Mouse (Mus musculus): ENCODE results near the gene Igf2bp2.

DNA sequence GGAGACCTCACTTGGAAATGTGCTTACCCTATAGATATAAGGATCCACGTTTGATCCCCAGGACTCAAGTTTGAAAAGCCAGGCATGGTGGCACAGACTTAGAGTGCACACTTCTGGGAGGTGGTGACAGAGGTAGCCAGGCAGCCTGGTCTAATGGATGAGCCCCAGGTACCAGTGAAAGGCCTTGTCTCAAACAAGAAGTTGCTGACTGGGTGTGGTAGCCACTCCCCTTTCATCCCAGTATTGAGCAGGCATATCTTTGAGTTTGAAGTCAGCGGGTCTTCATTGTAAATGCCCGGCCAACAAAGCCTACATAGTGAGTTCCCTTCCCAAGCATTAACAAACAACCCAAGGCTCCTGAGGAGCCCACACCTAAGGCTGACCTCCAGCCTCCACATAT, 15.7 kb upstream of the Igf2bp2 start:
- TF ChIP-seq FLI1 (IDR thresholded peaks at IDR 0.05; ENCODE audit: low read length) (no peak), GATA1 (IDR thresholded peaks at IDR 0.05; ENCODE audit: borderline replicate concordance, low read length) (no peak)
